Mouse (Mus musculus): ENCODE data around the gene Gpr25. TPM values are rescaled to one million over a fixed set of nuclear protein-coding genes. Genes with fewer than 3 reads are reported as not detected.
A peak's percentile ranks its signal among the peaks of the same experiment; 100 is the strongest.

Gene Gpr25
- 0.18 TPM for polyA plus RNA-seq (2012; fragmentation: generic; extraction: Trizol)

DNA sequence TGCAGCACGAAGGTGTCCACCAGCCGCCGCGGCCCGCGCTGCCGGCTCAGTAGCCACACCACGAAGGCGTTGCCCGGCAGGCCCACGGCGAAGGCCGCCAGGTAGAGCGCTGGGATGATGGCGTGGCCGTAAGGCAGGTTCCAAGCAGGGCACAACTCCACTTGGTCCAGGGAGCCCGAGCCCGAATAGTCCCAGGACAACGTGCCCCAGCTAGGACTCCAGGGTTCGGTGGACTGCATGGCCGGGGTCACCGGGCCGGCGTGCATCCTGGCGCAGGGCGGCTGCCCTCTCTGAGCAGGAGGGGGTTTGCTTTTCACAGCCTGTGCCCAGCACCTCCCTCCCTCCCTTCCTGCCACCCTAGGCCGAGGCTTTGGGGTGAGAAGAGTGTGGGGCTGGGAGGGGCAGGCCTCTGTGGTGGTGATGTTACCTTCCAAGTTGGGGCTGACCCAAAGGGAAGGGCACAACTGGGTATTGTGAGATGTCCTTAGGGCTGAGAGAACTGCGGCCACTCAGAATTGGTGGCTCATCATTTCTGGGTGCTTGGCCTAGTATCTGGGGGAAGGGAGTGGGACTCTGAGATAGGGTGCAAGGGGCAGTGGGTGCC is at the start of gene Gpr25:
Gpr25 (minus strand) TSS at position 239 of the 604 bp plus-strand sequence.
- Histone ChIP-seq H3K27me3 (ENCODE audit: control insufficient read depth, insufficient read depth, insufficient read length) (peaks cover 11% of the 10 kb centered on the region), H3K36me3 (ENCODE audit: control insufficient read depth, insufficient read depth) (no peaks in the 10 kb centered on the region), H3K79me2 (ENCODE audit: control insufficient read depth, insufficient read depth) (no peaks in the 10 kb centered on the region), H3ac (ENCODE audit: control insufficient read depth, insufficient read length) (peak within 1 kb of the TSS; percentile 2), H3K4me3 (no peak within 1 kb of the TSS), H3K4me2 (ENCODE audit: low read depth) (peak within 1 kb of the TSS; percentile 73)
- TF ChIP-seq MAX (IDR thresholded peaks at IDR 0.05; ENCODE audit: low read depth) = no peak
- no peak for TF ChIP-seq POLR2A (IDR thresholded peaks at IDR 0.05; ENCODE audit: insufficient read length, low read depth)
- TF ChIP-seq POLR2AphosphoS2 (IDR thresholded peaks at IDR 0.05; ENCODE audit: insufficient read length, low read depth) = no peak
- TF ChIP-seq REST (IDR thresholded peaks at IDR 0.05; ENCODE audit: insufficient read depth, insufficient read length) = no peak
- TF ChIP-seq USF1 (IDR thresholded peaks at IDR 0.05; ENCODE audit: low read depth) = no peak
- TF ChIP-seq E2F4 (IDR thresholded peaks at IDR 0.05; ENCODE audit: insufficient read depth) = no peak
- TF ChIP-seq CEBPB (IDR thresholded peaks at IDR 0.05; ENCODE audit: insufficient read depth, poor library complexity, severe bottlenecking) = no peak
- no peak for TF ChIP-seq MYOG (IDR thresholded peaks at IDR 0.05; ENCODE audit: control insufficient read depth in 1 of 3, insufficient read depth in 1 of 3, insufficient read length in 2 of 3, low read depth in 2 of 3)
- no peak for TF ChIP-seq TCF3 (IDR thresholded peaks at IDR 0.05; ENCODE audit: insufficient read length, low read depth)
- no peak for TF ChIP-seq SRF (IDR thresholded peaks at IDR 0.05; ENCODE audit: control insufficient read depth, insufficient read length, low read depth)
- no peak for TF ChIP-seq TCF12 (IDR thresholded peaks at IDR 0.05; ENCODE audit: insufficient read depth, poor library complexity, severe bottlenecking)

DNA sequence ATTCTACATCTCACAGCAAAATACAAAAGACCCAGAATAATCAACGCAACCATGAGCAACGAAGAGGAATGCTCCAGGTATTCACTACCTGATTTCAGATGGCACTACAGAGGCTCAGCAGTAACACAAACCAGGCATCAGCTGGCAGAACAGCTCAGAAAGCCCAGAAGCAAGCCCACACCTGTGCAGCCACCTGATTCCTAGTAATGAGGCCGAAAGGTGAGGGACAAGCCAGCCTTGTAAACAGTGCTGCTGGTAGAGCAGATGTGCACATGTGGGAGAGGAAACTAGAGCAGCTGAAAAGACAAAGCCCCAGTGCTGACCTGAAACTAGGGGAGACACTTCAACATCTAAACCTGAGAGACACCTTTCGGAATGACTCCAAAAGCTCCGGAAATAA is 48.5 kb upstream of the Gpr25 start:
- no peak overlapping the region for H3ac ChIP-seq (ENCODE audit: control insufficient read depth, insufficient read length)
- H3K27me3 ChIP-seq (ENCODE audit: control insufficient read depth, insufficient read depth, insufficient read length) = no peaks in the 10 kb centered on the region
- no peak overlapping the region for H3K4me3 ChIP-seq
- H3K4me2 ChIP-seq (ENCODE audit: low read depth) = no peak overlapping the region
- peaks cover 48% of the 10 kb centered on the region for H3K79me2 ChIP-seq (ENCODE audit: control insufficient read depth, insufficient read depth)
- H3K36me3 ChIP-seq (ENCODE audit: control insufficient read depth, insufficient read depth) = no peaks in the 10 kb centered on the region
- no peak for TF ChIP-seq MAX (IDR thresholded peaks at IDR 0.05; ENCODE audit: low read depth)

DNA sequence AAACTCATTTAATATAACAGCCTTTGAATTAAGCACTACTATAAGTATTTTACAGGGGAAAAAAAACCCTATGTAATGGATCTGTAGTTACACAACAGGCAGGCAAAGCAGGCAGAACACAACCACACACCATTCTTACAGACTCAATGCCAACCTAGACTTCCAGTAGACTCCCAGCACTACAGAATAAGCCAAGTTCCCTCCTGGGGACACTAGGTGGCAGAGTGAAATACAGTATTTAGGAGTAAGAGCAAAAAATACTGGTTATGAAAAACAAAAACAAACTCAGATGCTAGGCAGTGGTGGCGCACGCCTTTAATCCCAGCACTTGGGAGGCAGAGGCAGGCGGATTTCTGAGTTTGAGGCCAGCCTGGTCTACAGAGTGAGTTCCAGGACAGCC is 45.8 kb upstream of the Gpr25 start:
- TF ChIP-seq POLR2AphosphoS2 (IDR thresholded peaks at IDR 0.05; ENCODE audit: insufficient read length, low read depth) (no peak), USF1 (IDR thresholded peaks at IDR 0.05; ENCODE audit: low read depth) (no peak), MAX (IDR thresholded peaks at IDR 0.05; ENCODE audit: low read depth) (no peak), CEBPB (IDR thresholded peaks at IDR 0.05; ENCODE audit: insufficient read depth, poor library complexity, severe bottlenecking) (no peak)
- no peak overlapping the region for H3K4me3 ChIP-seq
- no peak overlapping the region for H3K4me2 ChIP-seq (ENCODE audit: low read depth)
- no peaks in the 10 kb centered on the region for H3K27me3 ChIP-seq (ENCODE audit: control insufficient read depth, insufficient read depth, insufficient read length)
- H3ac ChIP-seq (ENCODE audit: control insufficient read depth, insufficient read length) = no peak overlapping the region
- H3K79me2 ChIP-seq (ENCODE audit: control insufficient read depth, insufficient read depth) = peaks cover 61% of the 10 kb centered on the region
- H3K36me3 ChIP-seq (ENCODE audit: control insufficient read depth, insufficient read depth) = no peaks in the 10 kb centered on the region

DNA sequence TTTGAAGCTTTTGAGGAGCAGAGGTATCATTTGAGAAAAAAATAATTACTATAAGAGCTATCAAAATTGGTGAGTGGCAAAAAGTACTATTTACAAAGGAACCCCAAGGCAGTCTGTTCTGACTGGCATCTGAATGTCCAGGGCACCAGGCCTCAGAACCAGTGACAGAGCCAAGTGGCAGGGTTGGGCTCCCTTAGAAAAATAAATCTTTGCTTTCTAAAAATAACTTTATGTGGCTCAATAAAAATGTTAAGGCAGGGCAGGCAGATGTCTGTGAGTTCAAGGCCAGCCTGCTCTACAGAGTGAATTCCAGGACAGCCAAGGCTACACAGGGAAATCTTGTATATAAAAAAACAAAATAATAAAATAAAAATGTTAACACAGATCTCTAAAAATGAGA is 33.3 kb upstream of the Gpr25 start:
- Histone ChIP-seq H3K4me2 (ENCODE audit: low read depth) (no peak overlapping the region), H3ac (ENCODE audit: control insufficient read depth, insufficient read length) (no peak overlapping the region), H3K36me3 (ENCODE audit: control insufficient read depth, insufficient read depth) (no peaks in the 10 kb centered on the region), H3K27me3 (ENCODE audit: control insufficient read depth, insufficient read depth, insufficient read length) (no peaks in the 10 kb centered on the region), H3K4me3 (no peak overlapping the region), H3K79me2 (ENCODE audit: control insufficient read depth, insufficient read depth) (peaks cover 9% of the 10 kb centered on the region)
- no peak for TF ChIP-seq TCF12 (IDR thresholded peaks at IDR 0.05; ENCODE audit: insufficient read depth, poor library complexity, severe bottlenecking)

DNA sequence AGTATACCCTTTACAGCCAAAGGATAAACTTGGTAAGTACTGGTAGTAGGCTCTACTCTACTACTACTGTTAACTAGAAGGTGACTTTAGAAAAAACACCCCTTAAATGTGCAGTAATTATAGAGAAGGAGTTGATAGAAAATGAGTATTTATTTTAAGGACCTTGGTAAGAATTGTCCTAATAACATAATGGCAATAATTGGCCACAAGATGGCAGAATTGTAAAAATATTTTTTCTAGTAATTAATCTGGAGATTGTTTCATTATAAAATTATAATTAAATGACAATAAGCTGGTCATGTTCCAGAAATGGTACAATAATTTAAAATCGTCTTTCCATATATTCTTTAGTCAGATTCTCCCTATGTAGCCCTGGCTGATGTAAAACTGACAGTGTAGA is 29.1 kb upstream of the Gpr25 start:
- Histone ChIP-seq H3K36me3 (ENCODE audit: control insufficient read depth, insufficient read depth) (peaks cover 11% of the 10 kb centered on the region), H3K79me2 (ENCODE audit: control insufficient read depth, insufficient read depth) (no peaks in the 10 kb centered on the region), H3K4me2 (ENCODE audit: low read depth) (no peak overlapping the region), H3K4me3 (no peak overlapping the region), H3ac (ENCODE audit: control insufficient read depth, insufficient read length) (no peak overlapping the region), H3K27me3 (ENCODE audit: control insufficient read depth, insufficient read depth, insufficient read length) (no peaks in the 10 kb centered on the region)
- TF ChIP-seq MYOD1 (IDR thresholded peaks at IDR 0.05; ENCODE audit: control insufficient read depth in 1 of 3, insufficient read length in 2 of 3, low read depth in 2 of 3) = no peak
- TF ChIP-seq POLR2AphosphoS2 (IDR thresholded peaks at IDR 0.05; ENCODE audit: insufficient read length, low read depth) = no peak
- no peak for TF ChIP-seq USF1 (IDR thresholded peaks at IDR 0.05; ENCODE audit: low read depth)
- no peak for TF ChIP-seq SRF (IDR thresholded peaks at IDR 0.05; ENCODE audit: control insufficient read depth, insufficient read length, low read depth)
- TF ChIP-seq POLR2A (IDR thresholded peaks at IDR 0.05; ENCODE audit: insufficient read length, low read depth) = no peak
- no peak for TF ChIP-seq TCF12 (IDR thresholded peaks at IDR 0.05; ENCODE audit: insufficient read depth, poor library complexity, severe bottlenecking)
- TF ChIP-seq MYOG (IDR thresholded peaks at IDR 0.05; ENCODE audit: control insufficient read depth in 1 of 3, insufficient read depth in 1 of 3, insufficient read length in 2 of 3, low read depth in 2 of 3) = no peak
- no peak for TF ChIP-seq REST (IDR thresholded peaks at IDR 0.05; ENCODE audit: insufficient read depth, insufficient read length)
- TF ChIP-seq E2F4 (IDR thresholded peaks at IDR 0.05; ENCODE audit: insufficient read depth) = no peak
- no peak for TF ChIP-seq TCF3 (IDR thresholded peaks at IDR 0.05; ENCODE audit: insufficient read length, low read depth)
- no peak for TF ChIP-seq CEBPB (IDR thresholded peaks at IDR 0.05; ENCODE audit: insufficient read depth, poor library complexity, severe bottlenecking)
- TF ChIP-seq MAX (IDR thresholded peaks at IDR 0.05; ENCODE audit: low read depth) = no peak
